In genomic region chr19:27031030-27031700, GRCm38 (mm10) we compare ENCODE assay signal across 13 mouse cellular contexts.
DNase-seq lines count a peak whose midpoint lies in the region; ATAC-seq lines count a peak whose summit lies in the region.
"Had no signal": no experiment of that assay in that cellular context is flagged by ENCODE, and none has a peak within 500 bp of the region (broad histone marks: within the 10 kb centered on the region; RNA-seq: fewer than 3 reads in every experiment).

No protein-coding gene starts in this region.

- H3K4me1 ChIP-seq in forebrain, embryonic 13.5 days = peaks cover 14% of the 10 kb centered on the region
- H3K4me1 ChIP-seq in forebrain, embryonic 10.5 days = peaks cover 22% of the 10 kb centered on the region
- peaks cover 11% of the 10 kb centered on the region for H3K4me1 ChIP-seq in neural tube, embryonic 13.5 days (replicated peaks)
- H3K4me1 ChIP-seq in neural tube, embryonic 15.5 days = peaks cover 14% of the 10 kb centered on the region

- no peak overlapping the region for H3K4me2 ChIP-seq in forebrain, embryonic 13.5 days
- no peak overlapping the region for H3K4me2 ChIP-seq in neural tube, embryonic 13.5 days
- peak overlapping the region; percentile 22 for H3K4me2 ChIP-seq in neural tube, embryonic 15.5 days
- H3K4me2 ChIP-seq: lung, embryonic 14.5 days had no signal

- no peak for DNase-seq in forebrain, embryonic 10.5 days (ENCODE audit: extremely low spot score, low spot score)
- DNase-seq in neural tube, embryonic 10.5 days (ENCODE audit: extremely low spot score, low spot score) = no peak
- DNase-seq in kidney, adult 8-10 months = peak; percentile 13 to 18
- no peak for DNase-seq in thymus, postnatal 36 days
- DNase-seq: adrenal gland, postnatal 25 days; gastrocnemius, postnatal 25 days; heart, postnatal 14 days; lung, embryonic 14.5 days; thymus, adult 18-20 months had no signal

- H3K9me3 ChIP-seq in forebrain, embryonic 13.5 days (replicated peaks) = no peaks in the 10 kb centered on the region
- H3K9me3 ChIP-seq in forebrain, embryonic 10.5 days = no peaks in the 10 kb centered on the region
- H3K9me3 ChIP-seq in neural tube, embryonic 13.5 days = no peaks in the 10 kb centered on the region
- no peaks in the 10 kb centered on the region for H3K9me3 ChIP-seq in neural tube, embryonic 15.5 days (replicated peaks)

- H3K4me3 ChIP-seq in forebrain, embryonic 13.5 days = no peak overlapping the region
- H3K4me3 ChIP-seq in forebrain, embryonic 10.5 days = no peak overlapping the region
- no peak overlapping the region for H3K4me3 ChIP-seq in neural tube, embryonic 13.5 days
- H3K4me3 ChIP-seq in neural tube, embryonic 15.5 days (replicated peaks) = no peak overlapping the region

- peak; percentile 85 for ATAC-seq in forebrain, embryonic 13.5 days
- ATAC-seq in neural tube, embryonic 13.5 days (ENCODE audit: low read depth) = peak; percentile 75
- ATAC-seq in neural tube, embryonic 15.5 days (ENCODE audit: low FRiP score) = peak; percentile 79
- no peak for ATAC-seq in granulocyte monocyte progenitor cell, adult 5-6 weeks (replicated peaks; ENCODE audit: poor library complexity, severe bottlenecking)

- H3K27me3 ChIP-seq in forebrain, embryonic 13.5 days = no peaks in the 10 kb centered on the region
- no peaks in the 10 kb centered on the region for H3K27me3 ChIP-seq in forebrain, embryonic 10.5 days (ENCODE audit: poor library complexity, severe bottlenecking)
- no peaks in the 10 kb centered on the region for H3K27me3 ChIP-seq in neural tube, embryonic 13.5 days
- no peaks in the 10 kb centered on the region for H3K27me3 ChIP-seq in neural tube, embryonic 15.5 days (replicated peaks)

- H3K27ac ChIP-seq in forebrain, embryonic 13.5 days = peak overlapping the region; percentile 35; the same call in 1 of the 2 replicates
- no peak overlapping the region for H3K27ac ChIP-seq in forebrain, embryonic 10.5 days
- H3K27ac ChIP-seq in neural tube, embryonic 13.5 days (replicated peaks) = no peak overlapping the region
- H3K27ac ChIP-seq in neural tube, embryonic 15.5 days (replicated peaks) = peak overlapping the region; percentile 56

- 44% methylated on average over 7 of the region's 7 CpGs for WGBS in forebrain, embryonic 13.5 days
- 85% methylated on average over 7 of the region's 7 CpGs for WGBS in forebrain, embryonic 10.5 days
- 33% methylated on average over 7 of the region's 7 CpGs for WGBS in neural tube, embryonic 13.5 days
- 27% methylated on average over 7 of the region's 7 CpGs for WGBS in neural tube, embryonic 15.5 days

- no peaks in the 10 kb centered on the region for H3K36me3 ChIP-seq in forebrain, embryonic 13.5 days (ENCODE audit: poor library complexity, severe bottlenecking)
- H3K36me3 ChIP-seq in forebrain, embryonic 10.5 days (replicated peaks) = no peaks in the 10 kb centered on the region
- no peaks in the 10 kb centered on the region for H3K36me3 ChIP-seq in neural tube, embryonic 13.5 days
- no peaks in the 10 kb centered on the region for H3K36me3 ChIP-seq in neural tube, embryonic 15.5 days

- H3K9ac ChIP-seq in forebrain, embryonic 13.5 days = no peak overlapping the region
- H3K9ac ChIP-seq in neural tube, embryonic 13.5 days = no peak overlapping the region
- no peak overlapping the region for H3K9ac ChIP-seq in neural tube, embryonic 15.5 days (replicated peaks)
- H3K9ac ChIP-seq: lung, embryonic 14.5 days had no signal

Comparison
In these comparisons a context has a peak if more than half of its experiments do, and no peak if none do; other contexts are left out.
1. H3K27ac ChIP-seq: peak in forebrain, embryonic 13.5 days (single experiment) and neural tube, embryonic 15.5 days (single experiment); none in forebrain, embryonic 10.5 days (single experiment) and neural tube, embryonic 13.5 days (single experiment).
2. DNase-seq: peak in kidney, adult 8-10 months (2 of 2); none in forebrain, embryonic 10.5 days (single experiment), neural tube, embryonic 10.5 days (single experiment) and thymus, postnatal 36 days (0 of 2).